Mouse (Mus musculus) stomach, embryonic 16.5 days (tissue): ENCODE results near the gene Serpinb9d. TPM values are rescaled to one million over a fixed set of nuclear protein-coding genes. Genes with fewer than 3 reads are reported as not detected.
"Not testable (repeated sequence)": the region's sequence is repeated elsewhere in the genome, so short reads cannot be mapped to it uniquely, and the experiment has no call there.

Source experiments
- ATAC-seq: fragments of 200-750 bp; cut with Nextera tagmentation; 2 replicates; pipeline ENCODE4 v1.8.0; 2017; ENCODE audit warnings: moderate number of reproducible peaks, moderate TSS enrichment; ENCODE audit not compliant: insufficient read depth, low FRiP score
- H3K27ac ChIP-seq: fragments of 300-500 bp; sonication (generic); 2 replicates; pipeline ENCODE4 v1.5.1; 2014; ENCODE audit warnings: low read length
- H3K27me3 ChIP-seq: fragments of 300-500 bp; sonication (generic); 2 replicates; pipeline ENCODE4 v1.6.1; 2014; ENCODE audit warnings: low read length, control low read depth, mixed read lengths; ENCODE audit not compliant: control insufficient read depth, insufficient read depth
- H3K36me3 ChIP-seq: fragments of 300-500 bp; sonication (generic); 2 replicates; pipeline ENCODE4 v1.6.1; 2014; ENCODE audit warnings: low read length; ENCODE audit not compliant: control insufficient read depth, insufficient read depth
- H3K4me1 ChIP-seq: fragments of 300-500 bp; sonication (generic); 2 replicates; pipeline ENCODE4 v1.6.1; 2014; ENCODE audit warnings: low read length, control low read depth, mixed read lengths; ENCODE audit not compliant: control insufficient read depth, insufficient read depth
- H3K4me2 ChIP-seq: fragments of 300-500 bp; sonication (generic); 2 replicates; pipeline ENCODE4 v1.6.1; 2014; ENCODE audit warnings: low read depth, low read length, mixed read lengths
- H3K4me3 ChIP-seq: fragments of 300-500 bp; sonication (generic); replicated peaks from 2 replicates; pipeline ENCODE4 v1.5.1; 2014; ENCODE audit warnings: mild to moderate bottlenecking, low read length
- H3K9ac ChIP-seq: fragments of 300-500 bp; sonication (generic); 2 replicates; pipeline ENCODE4 v1.6.1; 2014; ENCODE audit warnings: low read length
- H3K9me3 ChIP-seq: fragments of 300-500 bp; sonication (generic); replicated peaks from 2 replicates; pipeline ENCODE4 v1.6.1; 2016; ENCODE audit warnings: low read length, control low read depth; ENCODE audit not compliant: control insufficient read depth
- WGBS: fragments of 180-500 bp; shearing (Covaris S2); extraction: QIAGEN DNeasy Blood & Tissue Kit; methylation state at CpG from one replicate; pipeline ENCODE4 v1.1.7; 2014; 5-methylcytosine and 5-hydroxymethylcytosine counted together
- polyA plus RNA-seq: library from polyadenylated mRNA; unstranded; fragments of >200 nt; fragmentation: Nextera tagmentation; extraction: Ambion mirVana; gene quantifications from 2 replicates; pipeline ENCODE4 v1.2.1, GENCODE M21; 2015

Serpinb9d gene
- polyA plus RNA-seq, result not detected in 2 replicates

DNA sequence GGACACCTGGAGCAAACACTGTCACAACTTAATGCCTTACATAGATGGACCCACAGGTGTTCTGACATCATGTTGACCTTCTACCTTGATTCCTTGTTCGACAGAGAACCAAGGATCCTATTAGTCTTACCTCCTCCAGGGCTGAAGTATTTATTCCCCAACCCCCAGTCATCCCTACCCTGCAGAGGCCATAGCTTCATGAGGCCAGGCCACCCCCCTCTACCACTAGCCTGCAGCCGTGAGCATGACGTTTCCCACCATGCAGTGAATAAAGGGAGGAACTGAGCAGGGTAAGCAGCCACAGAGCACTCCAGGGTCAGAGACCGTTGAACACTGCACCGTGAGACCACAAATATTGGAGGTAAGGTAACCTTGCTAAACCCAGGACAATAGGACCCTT lies at the start of gene Serpinb9d:
TSS of gene Serpinb9d (plus strand) at position 301 of the 400 bp plus-strand sequence.
- no peak within 1 kb of the TSS for H3K4me3 ChIP-seq
- H3K27me3 ChIP-seq, result no peaks in the 10 kb centered on the region
- no peak within 1 kb of the TSS for H3K4me2 ChIP-seq
- no peaks in the 10 kb centered on the region for H3K4me1 ChIP-seq
- ATAC-seq, result no peak
- WGBS, result 84% methylated on average over 5 of the region's 5 CpGs
- H3K27ac ChIP-seq, result no peak within 1 kb of the TSS
- no peaks in the 10 kb centered on the region for H3K9me3 ChIP-seq
- no peak within 1 kb of the TSS for H3K9ac ChIP-seq
- no peaks in the 10 kb centered on the region for H3K36me3 ChIP-seq

DNA sequence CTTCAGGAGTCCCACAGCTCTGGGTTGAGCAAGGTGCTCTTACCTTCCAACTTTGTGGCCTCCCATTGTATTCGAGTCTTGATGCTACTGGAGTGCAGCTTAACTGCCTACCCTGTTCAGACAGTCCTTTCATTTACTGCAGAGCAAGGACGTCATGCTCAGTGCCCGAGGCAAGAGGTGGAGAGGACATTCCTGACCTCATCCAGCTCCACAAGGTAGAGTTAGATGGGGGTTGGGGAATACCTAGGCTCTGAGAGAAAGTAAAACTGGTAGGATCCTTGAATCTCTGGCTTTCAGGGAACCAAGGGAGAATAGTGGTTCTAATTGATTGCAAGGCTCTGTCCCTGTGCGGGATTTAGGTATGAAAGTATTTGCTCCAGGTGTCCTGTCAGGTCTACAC lies 33.1 kb upstream of the Serpinb9d start, which contains the start of gene Serpinb9c:
TSS of gene Serpinb9c (minus strand) at position 101 of the 400 bp plus-strand sequence.
- Histone ChIP-seq H3K9me3 (no peaks in the 10 kb centered on the region), H3K4me2 (no peak within 1 kb of the TSS), H3K4me1 (no peaks in the 10 kb centered on the region), H3K9ac (no peak within 1 kb of the TSS), H3K27me3 (no peaks in the 10 kb centered on the region), H3K36me3 (no peaks in the 10 kb centered on the region), H3K27ac (no peak within 1 kb of the TSS), H3K4me3 (no peak within 1 kb of the TSS)
- no peak for ATAC-seq
- WGBS, result 67% methylated on average over 4 of the region's 4 CpGs

DNA sequence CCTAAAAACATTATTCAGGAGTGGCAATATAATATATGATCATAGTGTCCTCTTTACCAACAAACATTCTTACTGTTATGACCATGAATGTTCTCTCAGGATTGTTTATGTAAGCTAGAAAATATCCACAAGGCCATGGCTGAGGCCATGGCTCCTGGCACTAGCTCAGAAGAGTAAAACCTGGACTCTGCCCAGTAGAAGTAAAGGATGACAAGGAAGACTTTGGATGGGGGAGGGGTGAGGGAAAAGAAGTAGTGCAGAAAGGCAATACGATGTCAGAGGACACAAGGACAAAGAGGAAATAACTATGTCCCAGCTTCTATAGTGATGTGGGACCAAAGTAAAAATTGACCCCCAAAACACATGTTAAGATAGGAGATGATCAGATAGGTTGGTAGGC lies 2.3 kb upstream of the Serpinb9d start:
- H3K9ac ChIP-seq, H3K4me2 ChIP-seq, ATAC-seq, H3K4me3 ChIP-seq, H3K36me3 ChIP-seq, H3K27me3 ChIP-seq, H3K9me3 ChIP-seq, H3K4me1 ChIP-seq, H3K27ac ChIP-seq: not testable (repeated sequence)
- WGBS, result 70% methylated on average over 1 of the region's 1 CpGs

DNA sequence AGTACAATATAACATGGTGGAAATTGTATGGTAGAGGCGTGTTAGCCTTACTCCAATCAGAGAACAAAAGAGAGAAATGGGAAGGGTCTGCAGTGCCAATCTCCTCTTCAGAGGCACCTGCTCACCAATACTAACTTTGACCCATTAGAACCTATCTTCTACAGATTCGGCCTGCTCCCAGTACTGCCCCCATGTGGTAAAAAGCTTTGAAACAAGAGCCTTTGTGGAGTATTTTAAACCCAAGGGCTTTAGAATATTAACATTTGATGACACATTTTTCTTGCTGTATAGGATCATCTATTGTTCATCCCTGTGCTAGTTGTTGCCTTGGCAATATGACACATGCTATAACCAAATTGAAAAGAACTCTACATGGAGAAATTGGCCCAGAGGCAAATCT lies 7.0 kb downstream of the Serpinb9d start:
- Histone ChIP-seq H3K36me3 (no peaks in the 10 kb centered on the region), H3K9me3 (no peaks in the 10 kb centered on the region), H3K4me3 (no peak overlapping the region), H3K4me1 (no peaks in the 10 kb centered on the region), H3K27me3 (no peaks in the 10 kb centered on the region), H3K4me2 (no peak overlapping the region), H3K27ac (no peak overlapping the region), H3K9ac (no peak overlapping the region)
- no peak for ATAC-seq
- WGBS, result 53% methylated on average over 2 of the region's 2 CpGs

DNA sequence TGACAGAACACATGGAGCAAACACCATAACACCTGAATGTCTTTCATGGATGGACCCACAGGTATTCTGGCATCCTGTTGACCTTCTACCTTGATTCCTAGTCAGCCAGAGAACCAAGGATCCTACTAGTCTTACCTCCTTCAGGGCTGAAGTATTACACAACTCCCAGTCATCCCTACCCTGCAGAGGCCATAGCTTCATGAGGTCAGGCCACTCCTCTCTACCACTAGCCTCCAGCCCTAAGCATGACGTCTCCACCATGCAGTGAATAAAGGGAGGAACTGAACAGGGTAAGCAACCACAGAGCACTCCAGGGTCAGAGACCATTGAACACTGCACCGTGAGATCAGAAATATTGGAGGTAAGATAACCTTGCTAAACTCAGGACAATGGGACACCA lies 56.6 kb downstream of the Serpinb9d start, which contains the start of gene Serpinb9e:
TSS of gene Serpinb9e (plus strand) at position 301 of the 400 bp plus-strand sequence.
- H3K36me3 ChIP-seq, H3K4me1 ChIP-seq, H3K4me2 ChIP-seq, H3K4me3 ChIP-seq, H3K9ac ChIP-seq, H3K9me3 ChIP-seq, H3K27ac ChIP-seq, H3K27me3 ChIP-seq, ATAC-seq: not testable (repeated sequence)
- WGBS, result 84% methylated on average over 2 of the region's 2 CpGs

Other genes with a start within 250 kb of the Serpinb9d start
- 4.5 and 4.8 TPM in 2 replicates for gene Serpinb6b, start 227.8 kb upstream of the Serpinb9d start, polyA plus RNA-seq
- 9.3 and 10.3 TPM in 2 replicates for gene Serpinb9, start 189.7 kb upstream of the Serpinb9d start, polyA plus RNA-seq
- not detected in 2 replicates for gene Serpinb9b, start 165.5 kb upstream of the Serpinb9d start, polyA plus RNA-seq
- 0.96 and 2.2 TPM in 2 replicates for gene Serpinb1b, start 114.4 kb upstream of the Serpinb9d start, polyA plus RNA-seq
- not detected in 2 replicates for gene Serpinb9c, start 33.2 kb upstream of the Serpinb9d start, polyA plus RNA-seq
- gene Serpinb9e, start 56.7 kb downstream of the Serpinb9d start, polyA plus RNA-seq, result not detected in 2 replicates
- gene Serpinb9f, start 131.1 kb downstream of the Serpinb9d start, polyA plus RNA-seq, result not detected in 2 replicates
- not detected in 2 replicates for gene Gm11397, start 202.8 kb downstream of the Serpinb9d start, polyA plus RNA-seq